Mouse (Mus musculus): ENCODE measurements around the gene Tmem251.

Gene Tmem251

DNA sequence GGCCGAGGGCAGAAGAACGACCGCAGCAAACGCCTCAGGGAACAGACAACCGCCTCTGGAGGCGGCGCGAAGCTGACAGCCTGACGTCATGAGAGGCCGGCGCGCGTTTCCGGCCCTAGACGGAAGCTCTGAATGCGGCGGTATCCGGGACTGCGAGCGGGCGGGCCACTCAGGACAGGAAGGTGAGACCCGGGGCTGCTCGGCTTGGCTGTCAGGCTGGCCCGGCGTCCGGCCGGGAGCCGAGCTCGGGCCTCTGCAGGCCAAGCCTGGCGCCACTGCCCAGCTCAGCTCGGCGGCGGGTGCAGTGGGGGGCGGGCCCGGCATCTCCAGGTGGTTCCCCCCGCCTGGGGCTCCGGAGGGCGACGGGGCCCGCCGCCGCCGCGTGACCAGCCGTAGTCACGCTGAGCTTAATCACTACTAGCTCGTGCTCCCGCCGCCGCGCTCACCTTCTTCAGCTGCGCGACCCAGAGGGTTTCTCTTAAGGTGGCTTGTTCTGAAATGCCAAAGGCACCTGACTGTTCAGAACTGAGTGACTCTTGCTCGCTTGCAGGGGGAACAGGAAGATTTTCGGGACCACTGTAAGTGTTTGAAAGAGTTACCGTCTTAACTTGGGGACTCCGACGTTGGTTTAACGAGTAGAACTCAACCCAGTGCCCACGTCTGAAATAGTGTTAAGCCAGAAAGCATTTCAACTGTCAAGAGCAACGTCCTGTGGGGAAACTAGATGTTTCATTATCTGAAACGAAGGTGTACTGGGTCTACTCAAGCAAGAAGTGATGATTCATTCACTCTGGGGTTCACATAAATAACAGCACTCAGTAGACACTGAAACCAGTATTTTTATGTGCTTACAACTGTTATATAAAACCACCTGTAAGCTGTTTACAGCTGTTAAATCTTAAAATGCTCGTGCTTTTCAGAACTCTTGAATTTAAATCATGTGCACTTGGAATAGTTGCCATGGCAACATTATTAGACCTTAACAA lies at the start of gene Tmem251, which contains the start of gene Moap1:
Tmem251 (plus strand) TSS at position 174 of the 986 bp plus-strand sequence.
Moap1 (minus strand) TSS at position 73 of the 986 bp plus-strand sequence.
- DNase-seq, result peak; percentile 84

DNA sequence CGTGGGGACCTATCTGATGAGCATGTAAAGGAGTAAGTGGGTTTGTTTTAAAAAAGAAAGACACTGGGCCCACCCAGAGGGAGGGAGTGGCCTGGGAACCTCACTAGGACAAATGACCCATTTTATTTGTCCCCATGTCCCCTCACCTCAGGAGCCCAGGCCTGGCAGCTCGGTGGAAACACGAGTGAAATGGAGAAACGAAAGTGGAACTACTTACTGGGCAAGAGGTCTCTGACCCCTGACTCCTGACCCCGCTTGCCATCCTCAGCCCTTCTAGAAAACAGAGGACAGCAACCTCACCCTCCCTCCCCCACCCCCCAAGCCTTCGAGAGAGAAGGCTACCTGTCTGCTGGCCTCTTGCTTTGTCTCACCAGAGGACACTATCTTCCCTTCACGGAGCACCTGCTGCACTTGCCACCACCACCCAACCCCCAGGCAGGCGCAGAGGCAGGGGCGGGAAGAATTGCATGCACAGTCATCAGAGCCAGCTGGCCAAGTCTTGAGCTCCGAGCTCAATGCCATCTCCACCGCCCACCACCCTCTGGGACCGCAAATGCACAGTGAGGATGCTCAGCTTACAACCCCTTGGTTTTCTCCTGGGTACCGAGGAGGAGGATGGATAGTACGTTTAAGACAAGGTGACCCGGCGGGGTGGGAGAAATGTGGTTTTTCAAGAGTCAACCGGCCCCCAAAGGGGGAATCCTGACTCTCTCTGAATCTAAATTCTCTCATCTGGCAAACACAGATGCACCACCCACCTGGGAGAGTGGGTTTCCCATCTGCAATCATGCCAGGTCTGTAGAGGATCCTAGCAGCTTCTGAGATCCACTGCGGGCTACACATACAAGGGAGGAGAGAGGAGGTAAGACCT lies 48.0 kb upstream of the Tmem251 start:
- no peak for DNase-seq

DNA sequence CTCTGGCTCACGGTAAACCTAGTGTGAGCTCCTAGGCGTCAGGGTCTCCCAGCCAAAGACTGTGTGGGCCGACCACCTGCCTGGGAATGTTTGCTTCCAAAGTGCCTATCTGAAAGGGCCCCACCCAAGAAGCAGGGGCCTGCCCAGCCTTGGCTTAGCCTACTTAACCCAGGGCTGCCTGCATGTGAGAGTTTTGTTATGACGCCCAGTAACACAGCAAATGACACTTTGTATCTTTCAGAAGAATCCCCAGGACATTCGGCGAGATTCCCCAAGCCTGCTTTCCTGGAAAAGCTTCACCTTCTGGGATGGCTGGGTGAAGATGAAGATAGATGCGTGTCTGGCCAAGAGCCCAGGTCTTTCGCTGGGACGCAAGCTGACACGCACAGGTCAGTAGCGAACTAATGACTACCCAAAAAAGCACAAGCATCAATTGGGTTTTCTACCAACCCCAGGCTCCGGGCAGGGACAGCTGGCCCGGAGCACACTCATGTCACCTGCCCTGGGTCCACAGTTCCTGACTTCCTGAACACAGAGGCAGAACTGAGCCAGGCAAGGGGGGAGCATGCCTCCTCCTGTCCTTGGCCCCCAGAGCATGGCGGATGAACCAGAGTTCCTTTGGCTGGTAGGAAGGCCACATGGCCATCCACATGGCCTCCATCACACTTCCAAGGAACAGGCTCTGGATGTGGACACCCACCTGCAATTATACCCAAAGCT lies 46.8 kb upstream of the Tmem251 start:
- no peak for DNase-seq

- no peak for DNase-seq
Observed at GRCm38 (mm10) chr12:102697381-102697780, 46.2 kb upstream of the Tmem251 start.

DNA sequence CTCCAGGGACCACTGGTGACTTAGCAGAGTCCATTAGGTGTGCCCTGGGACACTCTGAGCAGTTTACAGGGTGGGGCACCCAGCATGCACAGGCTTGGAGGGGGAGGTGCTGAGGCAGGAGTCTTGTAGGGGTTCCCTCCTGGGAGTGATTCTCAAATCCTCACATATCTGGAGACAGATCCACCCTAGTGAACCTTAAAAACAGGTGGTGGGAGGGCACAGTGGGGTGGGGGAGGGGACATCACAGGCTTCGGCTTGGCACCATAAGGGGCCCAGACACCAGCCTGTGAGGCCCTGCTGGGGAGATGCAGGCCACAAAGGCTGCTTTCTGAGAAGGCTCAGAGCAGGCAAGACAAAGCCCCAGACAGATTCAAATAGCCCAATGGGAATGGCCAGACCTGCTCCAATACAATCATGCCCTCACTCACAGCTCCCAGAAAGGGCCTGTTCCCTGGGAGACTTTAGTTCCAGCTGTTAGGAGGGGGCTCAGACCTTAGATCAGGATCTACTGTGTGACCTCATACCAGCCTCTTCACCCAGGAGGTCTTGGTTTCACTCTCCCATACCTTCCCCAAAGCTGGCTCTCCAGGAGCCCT lies 45.4 kb upstream of the Tmem251 start:
- DNase-seq, result no peak

GRCm38 (mm10) chr12:102699156-102699555 lies 44.4 kb upstream of the Tmem251 start:
- DNase-seq, result no peak

DNA sequence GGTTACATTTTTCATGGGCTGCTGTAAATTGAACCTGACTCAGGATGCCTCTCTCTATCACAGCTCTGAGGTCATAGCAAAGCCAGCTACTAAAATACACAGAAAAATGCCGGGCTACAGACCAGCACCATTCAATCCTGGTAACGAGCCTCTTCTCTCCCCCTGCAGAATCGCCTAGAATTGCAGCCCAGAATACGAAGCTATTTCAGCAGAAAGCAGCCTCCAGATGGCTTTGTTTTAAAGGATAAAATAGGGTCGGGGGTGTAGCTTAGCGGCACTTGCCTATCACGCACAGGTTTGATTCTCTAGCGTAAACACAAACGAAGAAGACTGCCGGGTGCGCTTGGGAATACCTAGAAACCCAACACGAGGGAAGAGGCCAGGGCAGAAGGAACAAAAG lies 43.1 kb upstream of the Tmem251 start:
- no peak for DNase-seq

- no peak for DNase-seq
Observed at GRCm38 (mm10) chr12:102701691-102702207, 41.8 kb upstream of the Tmem251 start.

DNA sequence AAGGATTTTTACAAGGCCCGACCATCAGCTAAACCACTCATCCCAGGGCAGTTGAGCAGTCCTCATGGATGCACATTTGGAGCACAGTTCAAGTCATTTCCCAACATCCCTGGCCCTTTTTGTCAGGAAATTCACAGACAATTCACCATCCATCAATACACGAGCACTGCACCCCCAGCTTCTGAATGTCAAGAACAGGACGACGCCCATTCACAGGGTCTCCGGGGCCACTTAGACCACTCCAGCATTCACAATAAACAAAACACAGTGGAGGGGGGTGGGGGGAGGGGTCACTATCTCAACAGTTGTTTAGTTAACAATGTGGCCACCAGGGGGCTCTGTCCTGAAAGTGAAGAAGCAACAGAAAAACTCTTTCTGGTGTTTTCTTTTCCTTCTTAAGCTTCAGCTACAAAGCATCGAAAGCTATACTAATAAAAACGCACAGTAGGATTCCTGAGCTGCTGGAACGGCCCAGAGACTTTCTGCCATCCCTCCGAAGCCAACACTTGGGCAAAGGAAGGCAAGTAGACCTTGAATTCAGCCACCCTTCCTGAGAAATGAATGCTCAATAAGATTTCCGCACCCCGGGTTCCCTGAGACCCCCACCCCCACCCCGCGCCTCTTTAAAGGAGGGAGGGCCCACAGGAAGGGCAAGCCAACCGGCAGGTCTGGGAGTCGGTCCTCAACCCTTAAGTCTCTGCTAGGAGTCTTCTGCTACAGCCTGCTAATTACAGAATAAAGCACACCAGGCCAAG lies 41.0 kb upstream of the Tmem251 start:
- DNase-seq, result peak; percentile 97

GRCm38 (mm10) chr12:102703111-102703412 lies 40.5 kb upstream of the Tmem251 start:
- DNase-seq, result no peak

DNA sequence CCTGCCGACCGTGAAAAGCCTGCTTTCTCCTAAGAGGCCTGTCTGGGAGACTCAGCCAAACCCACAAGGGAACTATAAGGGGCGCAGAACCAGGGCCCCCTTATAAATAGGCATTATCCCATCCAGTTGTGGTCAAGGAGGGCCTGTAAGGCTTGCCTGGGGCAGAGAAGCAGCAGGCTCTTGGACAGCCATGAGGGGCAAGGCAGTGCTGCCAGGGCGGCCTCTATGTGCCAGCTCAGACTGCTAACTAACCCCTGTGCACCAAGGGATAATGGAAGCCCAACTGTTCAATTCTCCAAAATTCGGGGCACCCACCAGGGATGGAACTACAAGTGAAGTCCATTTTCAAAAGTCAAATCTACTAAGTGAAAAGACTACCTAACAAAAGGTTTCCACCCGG lies 40.1 kb upstream of the Tmem251 start:
- DNase-seq, result no peak

GRCm38 (mm10) chr12:102703921-102704408 lies 39.6 kb upstream of the Tmem251 start:
- no peak for DNase-seq

GRCm38 (mm10) chr12:102704457-102705198 lies 38.9 kb upstream of the Tmem251 start, which contains the start of gene Itpk1:
Gene Itpk1 (minus strand): TSS chr12:102704930.
- peak; percentile 73 for DNase-seq

DNA sequence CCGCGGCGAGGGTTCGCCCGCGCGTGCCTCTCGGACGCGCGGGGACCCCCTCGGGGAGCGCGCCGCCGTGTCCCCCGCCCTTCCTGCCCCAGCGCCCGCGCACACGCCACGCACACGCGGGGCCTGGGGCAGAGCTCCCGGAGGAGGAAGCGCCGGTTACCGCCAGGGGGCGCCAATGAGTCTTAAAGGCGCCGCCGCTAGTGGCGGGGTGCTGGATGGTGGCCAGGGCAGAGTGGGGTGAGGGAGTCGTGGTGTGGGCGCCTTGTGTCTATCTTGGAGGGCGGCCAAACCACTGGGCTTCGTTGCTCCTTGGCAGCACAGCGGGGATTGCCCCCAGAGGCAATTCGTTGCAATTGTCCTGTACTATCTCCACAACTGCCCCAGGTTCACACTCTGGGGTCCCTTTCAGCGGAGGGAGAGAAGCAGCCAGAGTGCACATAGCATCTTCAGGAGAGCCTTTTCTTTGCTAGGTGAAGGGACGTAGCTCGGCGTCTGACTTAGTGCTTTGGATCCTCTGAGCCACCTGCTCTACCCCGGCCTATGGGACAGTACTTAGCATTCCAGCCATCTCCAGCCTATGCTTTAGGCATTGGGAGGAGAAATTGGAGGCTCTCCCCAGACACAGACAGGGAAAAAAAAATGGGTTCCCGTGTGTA lies 38.2 kb upstream of the Tmem251 start:
- peak; percentile 99 for DNase-seq

- no peak for DNase-seq
Observed at GRCm38 (mm10) chr12:102705906-102706640, 37.5 kb upstream of the Tmem251 start.

DNA sequence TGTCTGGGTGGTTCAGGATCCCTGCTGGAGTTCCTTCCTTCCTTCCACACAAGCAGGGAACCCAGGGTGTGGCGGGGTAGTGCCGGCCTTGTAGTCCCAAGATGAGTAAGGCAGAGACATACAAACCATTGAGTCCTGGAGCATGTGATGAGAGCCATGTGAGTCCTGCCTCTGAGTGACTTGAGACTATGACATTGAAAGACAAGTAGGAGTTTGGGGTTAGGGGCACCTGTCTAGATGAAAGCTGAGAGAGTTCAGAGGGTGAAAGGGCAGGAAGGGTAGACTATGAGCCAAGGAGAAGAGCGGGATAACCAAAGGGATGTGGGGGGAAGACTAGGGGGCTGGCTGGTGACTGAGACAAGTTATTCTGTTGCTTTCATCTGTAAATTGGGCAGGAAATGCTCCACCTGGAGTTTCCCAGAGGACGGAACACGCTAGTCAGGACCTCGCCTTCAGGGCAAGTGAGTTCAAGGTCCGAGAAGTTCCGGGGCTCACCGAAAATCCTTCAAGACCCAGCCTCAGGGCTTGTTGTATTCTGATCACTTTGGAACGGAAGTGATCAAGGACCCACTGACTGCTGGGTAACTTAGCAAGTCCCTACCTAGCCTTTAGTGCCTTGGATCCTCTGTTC lies 36.6 kb upstream of the Tmem251 start:
- DNase-seq, result no peak

DNA sequence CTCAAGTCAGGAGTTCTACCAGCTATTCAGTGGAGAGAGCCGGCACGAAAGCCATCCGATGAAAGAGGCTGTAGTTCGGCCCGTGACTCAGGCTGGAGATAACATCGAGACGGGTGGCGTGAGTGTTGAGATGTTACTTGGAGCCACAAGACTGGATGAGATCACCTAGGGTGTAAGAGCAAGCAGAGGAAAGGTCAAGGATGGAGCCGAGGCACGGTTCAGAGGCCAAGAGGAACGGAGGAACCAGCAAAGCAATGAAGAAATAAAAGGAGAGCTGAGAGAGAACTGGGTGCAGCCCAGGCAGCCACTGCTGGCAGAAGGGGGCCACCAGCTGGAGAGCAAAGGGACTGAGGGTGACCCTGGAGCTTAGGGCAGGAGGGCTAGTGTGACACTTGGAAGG lies 35.3 kb upstream of the Tmem251 start:
- no peak for DNase-seq

- DNase-seq, result no peak
Observed at GRCm38 (mm10) chr12:102709896-102710295, 33.7 kb upstream of the Tmem251 start.

All from right cerebral cortex, postnatal 4 days (tissue).